Mouse (Mus musculus) liver, embryonic 14.5 days (tissue): ENCODE measurements at regions not wholly inside any gene's neighbourhood (a gene's known extent, or its start where the extent isn't known, plus 50 kb on each side); places are given as distances from the start of the nearest gene placed in this dataset.

Experiments
- ATAC-seq: fragments of 200-750 bp; cut with Nextera tagmentation; 2 replicates; pipeline ENCODE4 v1.8.0; 2017; ENCODE audit warnings: moderate number of reproducible peaks, mild to moderate bottlenecking, moderate library complexity; ENCODE audit not compliant: insufficient read depth
- DNase-seq, 3 experiments: peaks; one replicate each; pipeline ENCODE4 v3.0.0-alpha.2; 2012 to 2013; ENCODE audit warnings: low read depth in 3 of 3, low spot score in 3 of 3
- H3K27ac ChIP-seq: fragments of 300-500 bp; sonication (generic); 2 replicates; pipeline ENCODE4 v1.5.1; 2014; ENCODE audit warnings: moderate library complexity, mild to moderate bottlenecking, control low read depth, inconsistent platforms
- H3K27me3 ChIP-seq: fragments of 300-500 bp; sonication (generic); 2 replicates; pipeline ENCODE4 v1.6.1; 2014; ENCODE audit warnings: mild to moderate bottlenecking, low read length, moderate library complexity; ENCODE audit not compliant: control insufficient read depth, insufficient read depth
- H3K36me3 ChIP-seq: fragments of 300-500 bp; sonication (generic); replicated peaks from 2 replicates; pipeline ENCODE4 v1.6.1; 2014; ENCODE audit warnings: low read depth; ENCODE audit not compliant: control insufficient read depth, insufficient read depth
- H3K4me1 ChIP-seq, 2 experiments: fragments of 200-500 bp in 1 of 2; fragments of 300-500 bp in 1 of 2; sonication (generic) in 1 of 2; replicated peaks; 2 replicates each; pipeline ENCODE4 v1.6.1; 2012 to 2014; ENCODE audit warnings: antibody characterized with exemption in 1 of 2, inconsistent platforms in 1 of 2, low read length in 1 of 2; ENCODE audit not compliant: control insufficient read depth in 2 of 2, insufficient read depth in 2 of 2
- H3K4me2 ChIP-seq: fragments of 300-500 bp; sonication (generic); 2 replicates; pipeline ENCODE4 v1.6.1; 2014; ENCODE audit warnings: low read depth, mild to moderate bottlenecking, control low read depth, moderate library complexity
- H3K4me3 ChIP-seq, 2 experiments: fragments of 200-500 bp in 1 of 2; fragments of 300-500 bp in 1 of 2; sonication (generic) in 1 of 2; 2 replicates each; pipeline ENCODE4 v1.5.1; 2012 to 2014; ENCODE audit warnings: low read depth in 2 of 2, low read length in 2 of 2, mild to moderate bottlenecking in 2 of 2, control low read depth in 1 of 2, inconsistent platforms in 1 of 2, moderate library complexity in 1 of 2; ENCODE audit not compliant: insufficient read depth in 1 of 2
- H3K9ac ChIP-seq: fragments of 300-500 bp; sonication (generic); replicated peaks from 2 replicates; pipeline ENCODE4 v1.6.1; 2014; ENCODE audit warnings: mild to moderate bottlenecking, control low read depth, moderate library complexity
- H3K9me3 ChIP-seq: fragments of 300-500 bp; sonication (generic); 2 replicates; pipeline ENCODE4 v1.6.1; 2016; ENCODE audit warnings: low read length, mixed read lengths; ENCODE audit not compliant: control insufficient read depth
- CTCF ChIP-seq: IDR thresholded peaks from 2 replicates; pipeline ENCODE4 v1.5.1; 2016; ENCODE audit warnings: antibody characterized with exemption, low read depth, control low read depth
- EP300 ChIP-seq: IDR thresholded peaks from 2 replicates; pipeline ENCODE4 v1.6.1; 2016; ENCODE audit warnings: antibody characterized with exemption, low read depth
- WGBS: fragments of 180-500 bp; shearing (Covaris S2); extraction: QIAGEN DNeasy Blood & Tissue Kit; methylation state at CpG from one replicate; pipeline ENCODE4 v1.1.7; 2014; ENCODE audit not compliant: insufficient replicate concordance; 5-methylcytosine and 5-hydroxymethylcytosine counted together

- Histone ChIP-seq H3K36me3 (no peaks in the 10 kb centered on the region), H3K9me3 (no peaks in the 10 kb centered on the region), H3K4me1 (peaks cover 0 to 16% of the 10 kb centered on the region in 2 experiments; a peak in 2 of 4 replicates), H3K4me2 (peak overlapping the region; percentile 11; the same call in 1 of the 2 replicates), H3K9ac (no peak overlapping the region), H3K4me3 (no peak overlapping the region), H3K27ac (no peak overlapping the region; the same call in 1 of the 2 replicates), H3K27me3 (no peaks in the 10 kb centered on the region)
- ATAC-seq (no peak), DNase-seq (no peak)
- 69% methylated on average over 1 of the region's 1 CpGs for WGBS
- no peak for TF ChIP-seq CTCF
Observed at GRCm38 (mm10) chr4:124054240-124054760, 136.5 kb upstream of the 4930535I16Rik start.

GRCm38 (mm10) chr4:124053340-124054038, 135.7 kb upstream of the 4930535I16Rik start:
- TF ChIP-seq EP300 (0 out of 2 replicates have a peak, but pooled peaks have one; percentile 30), CTCF (no peak)
- Histone ChIP-seq H3K4me3 (no peak overlapping the region), H3K9me3 (no peaks in the 10 kb centered on the region), H3K27ac (peak overlapping the region; percentile 30), H3K27me3 (no peaks in the 10 kb centered on the region), H3K9ac (no peak overlapping the region), H3K4me2 (peak overlapping the region; percentile 28; the same call in 1 of the 2 replicates), H3K4me1 (peaks cover 0 to 16% of the 10 kb centered on the region in 2 experiments; a peak in 2 of 4 replicates), H3K36me3 (no peaks in the 10 kb centered on the region)
- ATAC-seq (peak; percentile 90), DNase-seq (peak in 1 of 3 experiments; percentile 19)
- WGBS: 35% methylated on average over 2 of the region's 2 CpGs

GRCm38 (mm10) chr4:124052387-124052786, 134.6 kb upstream of the 4930535I16Rik start:
- no peak overlapping the region for H3K27ac ChIP-seq
- TF ChIP-seq EP300 (no peak), CTCF (no peak)

GRCm38 (mm10) chr4:124048348-124048831, 130.6 kb upstream of the 4930535I16Rik start:
- Histone ChIP-seq H3K4me1 (peaks cover 0 to 9% of the 10 kb centered on the region in 2 experiments; a peak in 2 of 4 replicates), H3K27ac (no peak overlapping the region), H3K4me2 (no peak overlapping the region), H3K4me3 (no peak overlapping the region), H3K27me3 (no peaks in the 10 kb centered on the region), H3K9me3 (no peaks in the 10 kb centered on the region), H3K9ac (no peak overlapping the region), H3K36me3 (no peaks in the 10 kb centered on the region)
- ATAC-seq (no peak), DNase-seq (no peak)
- WGBS: 54% methylated on average over 12 of the region's 12 CpGs
- no peak for TF ChIP-seq CTCF
- no peak for TF ChIP-seq EP300

More at GRCm38 (mm10) chr4:124052387-124052786, 134.6 kb upstream of the 4930535I16Rik start:
- no peak overlapping the region for H3K4me3 ChIP-seq
- H3K4me2 ChIP-seq: no peak overlapping the region
- H3K36me3 ChIP-seq: no peaks in the 10 kb centered on the region
- ATAC-seq (no peak), DNase-seq (no peak)
- WGBS: 55% methylated on average over 2 of the region's 2 CpGs
- no peak overlapping the region for H3K9ac ChIP-seq
- no peaks in the 10 kb centered on the region for H3K27me3 ChIP-seq
- H3K4me1 ChIP-seq: peaks cover 0 to 16% of the 10 kb centered on the region in 2 experiments; a peak in 2 of 4 replicates
- H3K9me3 ChIP-seq: no peaks in the 10 kb centered on the region

GRCm38 (mm10) chr4:124047898-124048297, 130.1 kb upstream of the 4930535I16Rik start:
- Histone ChIP-seq H3K4me2 (no peak overlapping the region), H3K9me3 (no peaks in the 10 kb centered on the region), H3K4me1 (peaks cover 0 to 6% of the 10 kb centered on the region in 2 experiments; a peak in 2 of 4 replicates), H3K4me3 (no peak overlapping the region), H3K27ac (no peak overlapping the region), H3K36me3 (no peaks in the 10 kb centered on the region), H3K27me3 (no peaks in the 10 kb centered on the region), H3K9ac (no peak overlapping the region)
- ATAC-seq (no peak), DNase-seq (no peak)
- TF ChIP-seq EP300 (no peak), CTCF (no peak)
- WGBS: 68% methylated on average over 3 of the region's 3 CpGs
